Mouse (Mus musculus) midbrain, postnatal 0 days (tissue): ENCODE data around the gene Jak2. TPM values are rescaled to one million over a fixed set of nuclear protein-coding genes. Genes with fewer than 3 reads are reported as not detected.

Experiments
- ATAC-seq: fragments of 200-750 bp; cut with Nextera tagmentation; 2 replicates; pipeline ENCODE4 v1.8.0; 2017; ENCODE audit warnings: moderate number of reproducible peaks, mild to moderate bottlenecking, moderate TSS enrichment, moderate library complexity; ENCODE audit not compliant: low FRiP score
- DNase-seq: peaks from one replicate; pipeline ENCODE4 v3.0.0-alpha.2; 2015; ENCODE audit warnings: low spot score
- H3K27ac ChIP-seq: fragments of 300-500 bp; sonication (generic); 2 replicates; pipeline ENCODE4 v1.5.1; 2014; ENCODE audit warnings: low read depth, mild to moderate bottlenecking, low read length, mixed read lengths
- H3K27me3 ChIP-seq: fragments of 300-500 bp; sonication (generic); 2 replicates; pipeline ENCODE4 v1.6.1; 2014; ENCODE audit warnings: low read length, control low read depth, mixed read lengths; ENCODE audit not compliant: insufficient read depth
- H3K36me3 ChIP-seq: fragments of 300-500 bp; sonication (generic); 2 replicates; pipeline ENCODE4 v1.6.1; 2014; ENCODE audit warnings: low read length, control low read depth, mixed read lengths; ENCODE audit not compliant: insufficient read depth
- H3K4me1 ChIP-seq: fragments of 300-500 bp; sonication (generic); 2 replicates; pipeline ENCODE4 v1.6.1; 2014; ENCODE audit warnings: mild to moderate bottlenecking, control low read depth, antibody characterized with exemption, low read length, mixed read lengths; ENCODE audit not compliant: insufficient read depth
- H3K4me2 ChIP-seq: fragments of 300-500 bp; sonication (generic); 2 replicates; pipeline ENCODE4 v1.6.1; 2014; ENCODE audit warnings: low read depth, mild to moderate bottlenecking, low read length, mixed read lengths; ENCODE audit not compliant: poor library complexity, severe bottlenecking
- H3K4me3 ChIP-seq: fragments of 300-500 bp; sonication (generic); 2 replicates; pipeline ENCODE4 v1.5.1; 2014; ENCODE audit warnings: low read depth, mild to moderate bottlenecking, low read length, moderate library complexity
- H3K9ac ChIP-seq: fragments of 300-500 bp; sonication (generic); replicated peaks from 2 replicates; pipeline ENCODE4 v1.6.1; 2014; ENCODE audit warnings: mild to moderate bottlenecking, low read length, moderate library complexity, mixed read lengths; ENCODE audit not compliant: poor library complexity, severe bottlenecking
- H3K9me3 ChIP-seq: fragments of 300-500 bp; sonication (generic); 2 replicates; pipeline ENCODE4 v1.6.1; 2016; ENCODE audit warnings: low read length, control low read depth
- CTCF ChIP-seq: IDR thresholded peaks from 2 replicates; pipeline ENCODE4 v1.5.1; 2016; ENCODE audit warnings: antibody characterized with exemption, mild to moderate bottlenecking
- WGBS: fragments of 180-500 bp; shearing (Covaris S2); extraction: QIAGEN DNeasy Blood & Tissue Kit; methylation state at CpG from one replicate; pipeline ENCODE4 v1.1.7; 2014; 5-methylcytosine and 5-hydroxymethylcytosine counted together
- polyA plus RNA-seq: library from polyadenylated mRNA; unstranded; fragments of >200 nt; fragmentation: Nextera tagmentation; extraction: Ambion mirVana; gene quantifications from 2 replicates; pipeline ENCODE4 v1.2.1, GENCODE M21; 2015
- total RNA-seq: library from RNA; depleted of rRNA; stranded (reverse); fragments of >200 nt; gene quantifications from 2 replicates; pipeline ENCODE4 v1.2.3, GENCODE M21; 2014

The Jak2 gene
- total and polyA plus RNA-seq, 2 experiments from 2014 or later, result 12.0 to 35.3 TPM

- ATAC-seq (no peak), DNase-seq (no peak)
- no peak overlapping the region for H3K4me2 ChIP-seq
- 84% methylated on average over 8 of the region's 8 CpGs for WGBS
- H3K27me3 ChIP-seq, result peaks cover 4% of the 10 kb centered on the region; the same call in 1 of the 2 replicates
- no peaks in the 10 kb centered on the region for H3K4me1 ChIP-seq
- TF ChIP-seq CTCF, result no peak
- H3K27ac ChIP-seq, result no peak overlapping the region
- H3K9ac ChIP-seq, result no peak overlapping the region
- no peak overlapping the region for H3K4me3 ChIP-seq
- no peaks in the 10 kb centered on the region for H3K36me3 ChIP-seq
- no peaks in the 10 kb centered on the region for H3K9me3 ChIP-seq
These were observed 71.9 kb downstream of the Jak2 start for GRCm38 (mm10) chr19:29323416-29324049.

DNA sequence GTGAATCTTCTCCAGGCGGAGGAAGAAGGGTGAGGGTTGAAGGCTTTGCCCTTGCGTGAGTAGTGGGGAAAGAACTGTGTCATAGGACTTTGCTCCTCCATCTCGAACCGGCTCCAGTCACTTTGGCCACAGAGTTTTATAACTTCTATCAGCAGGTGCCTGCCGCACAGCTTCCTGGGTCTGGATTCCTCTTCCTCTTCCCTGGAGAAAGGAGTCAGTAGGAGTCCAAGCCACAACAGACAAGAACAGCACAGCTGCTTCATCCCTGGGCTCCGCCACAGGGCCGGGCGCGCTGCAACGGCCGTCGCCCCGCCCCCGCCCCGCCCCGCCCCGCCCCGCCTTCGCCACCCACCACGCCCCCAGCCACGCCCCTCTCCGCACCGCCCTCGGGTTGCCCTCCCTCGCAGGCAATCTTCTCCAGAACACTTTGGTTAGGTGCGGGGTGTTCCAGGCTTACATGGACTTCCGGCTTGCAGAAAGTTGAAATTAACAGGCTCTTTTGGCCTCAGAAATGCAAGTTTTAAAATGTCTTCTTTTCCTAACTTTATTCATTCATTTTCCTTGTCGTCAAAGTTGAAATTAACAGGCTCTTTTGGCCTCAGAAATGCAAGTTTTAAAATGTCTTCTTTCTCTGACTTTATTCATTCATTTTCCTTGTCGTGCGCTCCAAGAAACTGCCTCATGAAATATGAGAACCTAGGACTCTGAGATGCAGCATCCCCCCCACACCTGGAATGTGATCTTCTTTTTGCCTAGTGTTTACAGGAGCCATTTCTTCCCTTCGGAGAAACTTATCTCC, 73.6 kb downstream of the Jak2 start, which contains the start of gene Insl6:
Gene Insl6 (minus strand): TSS at position 304 of the 799 bp plus-strand sequence.
- Histone ChIP-seq H3K9me3 (no peaks in the 10 kb centered on the region), H3K4me2 (peak within 1 kb of the TSS; percentile 64), H3K4me3 (peak within 1 kb of the TSS; percentile 27), H3K9ac (no peak within 1 kb of the TSS), H3K36me3 (no peaks in the 10 kb centered on the region), H3K27me3 (peaks cover 4% of the 10 kb centered on the region; the same call in 1 of the 2 replicates), H3K4me1 (no peaks in the 10 kb centered on the region), H3K27ac (no peak within 1 kb of the TSS)
- DNase-seq, result peak; percentile 23
- no peak for ATAC-seq
- no peak for TF ChIP-seq CTCF
- WGBS, result 8% methylated on average over 21 of the region's 31 CpGs

DNA sequence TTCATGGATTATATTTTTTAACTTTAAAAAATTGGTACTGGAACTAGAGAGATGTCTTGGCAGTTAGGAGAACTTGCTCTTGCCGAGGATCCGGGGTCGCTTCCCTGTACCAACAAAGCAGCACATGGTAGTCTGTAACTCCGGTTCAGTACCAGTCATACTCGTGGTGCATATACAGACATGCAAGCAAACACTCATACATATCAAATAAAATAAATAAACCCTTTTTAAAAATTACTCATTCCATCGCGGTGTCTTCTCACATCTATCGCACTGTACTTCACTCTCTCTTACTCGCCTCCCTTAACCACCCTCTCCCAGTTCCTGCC, 74.2 kb downstream of the Jak2 start:
- H3K27ac ChIP-seq, result no peak overlapping the region
- H3K27me3 ChIP-seq, result peaks cover 4% of the 10 kb centered on the region; the same call in 1 of the 2 replicates
- no peaks in the 10 kb centered on the region for H3K36me3 ChIP-seq
- ATAC-seq (no peak), DNase-seq (no peak)
- H3K4me3 ChIP-seq, result no peak overlapping the region
- no peak overlapping the region for H3K4me2 ChIP-seq
- H3K9me3 ChIP-seq, result no peaks in the 10 kb centered on the region
- H3K9ac ChIP-seq, result no peak overlapping the region
- H3K4me1 ChIP-seq, result no peaks in the 10 kb centered on the region
- 76% methylated on average over 9 of the region's 9 CpGs for WGBS
- TF ChIP-seq CTCF, result no peak

- no peak for TF ChIP-seq CTCF
- ATAC-seq (no peak), DNase-seq (no peak)
- H3K4me1 ChIP-seq, result no peaks in the 10 kb centered on the region
- no peak overlapping the region for H3K4me3 ChIP-seq
- WGBS, result 93% methylated on average over 4 of the region's 4 CpGs
- H3K9me3 ChIP-seq, result no peaks in the 10 kb centered on the region
- H3K9ac ChIP-seq, result no peak overlapping the region
- no peaks in the 10 kb centered on the region for H3K36me3 ChIP-seq
- no peak overlapping the region for H3K27ac ChIP-seq
- H3K4me2 ChIP-seq, result no peak overlapping the region
- H3K27me3 ChIP-seq, result peaks cover 4% of the 10 kb centered on the region; the same call in 1 of the 2 replicates
These were observed 74.8 kb downstream of the Jak2 start for GRCm38 (mm10) chr19:29326396-29326795.

DNA sequence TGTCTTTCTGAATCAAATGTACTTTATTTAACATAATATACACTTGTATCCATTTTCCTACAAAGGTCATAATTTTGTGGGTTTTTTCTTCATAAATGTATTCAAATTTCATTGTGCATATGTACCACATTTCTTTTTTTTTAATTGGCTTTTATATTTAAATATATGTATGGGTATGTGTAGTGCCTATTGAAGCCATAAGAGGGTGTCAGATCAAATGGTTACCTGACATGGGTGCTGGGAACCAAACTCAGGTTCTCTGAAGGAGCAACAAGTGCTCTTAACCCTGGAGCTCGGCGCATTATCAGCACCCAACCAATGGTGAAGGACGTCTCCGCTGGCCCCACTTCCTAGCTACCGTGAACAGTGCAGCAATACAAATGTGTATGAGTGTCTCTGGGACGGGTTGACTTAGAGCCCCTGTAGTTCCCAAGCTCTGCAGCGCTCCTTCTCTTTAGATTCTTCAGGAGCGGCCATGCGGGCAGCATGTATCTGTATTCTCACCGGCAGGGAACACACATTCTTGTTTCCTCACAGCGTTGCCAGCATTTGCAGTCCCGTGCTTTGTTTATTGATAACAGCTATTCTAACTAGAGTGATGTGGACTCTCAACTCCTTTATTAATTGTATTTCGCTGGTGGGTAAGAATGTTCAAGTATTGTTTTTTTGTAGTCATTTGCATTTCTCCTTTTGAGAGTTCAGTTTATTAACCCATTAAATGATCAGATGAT, 75.4 kb downstream of the Jak2 start:
- TF ChIP-seq CTCF, result no peak
- H3K36me3 ChIP-seq, result no peaks in the 10 kb centered on the region
- DNase-seq (no peak), ATAC-seq (no peak)
- no peaks in the 10 kb centered on the region for H3K9me3 ChIP-seq
- H3K9ac ChIP-seq, result no peak overlapping the region
- H3K4me1 ChIP-seq, result no peaks in the 10 kb centered on the region
- H3K27ac ChIP-seq, result no peak overlapping the region
- peaks cover 4% of the 10 kb centered on the region; the same call in 1 of the 2 replicates for H3K27me3 ChIP-seq
- H3K4me3 ChIP-seq, result no peak overlapping the region
- H3K4me2 ChIP-seq, result no peak overlapping the region
- 75% methylated on average over 13 of the region's 13 CpGs for WGBS
